Mouse (Mus musculus) forebrain, embryonic 12.5 days (tissue): Measurements from ENCODE around the gene Gemin2. TPM values are rescaled to one million over a fixed set of nuclear protein-coding genes. Genes with fewer than 3 reads are reported as not detected.
"Not testable (repeated sequence)": the region's sequence is repeated elsewhere in the genome, so short reads cannot be mapped to it uniquely, and the experiment has no call there.

Source experiments
- ATAC-seq: fragments of 200-750 bp; cut with Nextera tagmentation; 2 replicates; pipeline ENCODE4 v1.8.0; 2017; ENCODE audit warnings: moderate TSS enrichment; ENCODE audit not compliant: low FRiP score
- H3K27ac ChIP-seq: fragments of 300-500 bp; sonication (generic); 2 replicates; pipeline ENCODE4 v1.5.1; 2016; ENCODE audit warnings: mild to moderate bottlenecking
- H3K27me3 ChIP-seq: fragments of 300-500 bp; sonication (generic); 2 replicates; pipeline ENCODE4 v1.6.1; 2016; ENCODE audit warnings: mild to moderate bottlenecking
- H3K36me3 ChIP-seq: fragments of 300-500 bp; sonication (generic); replicated peaks from 2 replicates; pipeline ENCODE4 v1.6.1; 2016; ENCODE audit warnings: mild to moderate bottlenecking
- H3K4me1 ChIP-seq: fragments of 300-500 bp; sonication (generic); 2 replicates; pipeline ENCODE4 v1.6.1; 2016
- H3K4me2 ChIP-seq: fragments of 300-500 bp; sonication (generic); 2 replicates; pipeline ENCODE4 v1.6.1; 2016; ENCODE audit warnings: mild to moderate bottlenecking, moderate library complexity
- H3K4me3 ChIP-seq: fragments of 300-500 bp; sonication (generic); replicated peaks from 2 replicates; pipeline ENCODE4 v1.5.1; 2016; ENCODE audit warnings: mild to moderate bottlenecking
- H3K9ac ChIP-seq: fragments of 300-500 bp; sonication (generic); 2 replicates; pipeline ENCODE4 v1.6.1; 2016; ENCODE audit warnings: mild to moderate bottlenecking
- H3K9me3 ChIP-seq: fragments of 300-500 bp; sonication (generic); 2 replicates; pipeline ENCODE4 v1.6.1; 2016
- WGBS: fragments of 180-500 bp; shearing (Covaris S2); methylation state at CpG from one replicate; pipeline ENCODE4 v1.1.7; 2016; 5-methylcytosine and 5-hydroxymethylcytosine counted together
- polyA plus RNA-seq: library from polyadenylated mRNA; unstranded; fragments of >200 nt; fragmentation: Nextera tagmentation; extraction: Ambion mirVana; gene quantifications from 2 replicates; pipeline ENCODE4 v1.2.1, GENCODE M21; 2016

The Gemin2 gene
- 26.3 and 26.5 TPM in 2 replicates for polyA plus RNA-seq

GRCm38 (mm10) chr12:59013234-59013633 lies at the start of gene Gemin2:
Gene Gemin2, plus strand, starts transcription at chr12:59013393.
- peaks cover 15% of the 10 kb centered on the region for H3K4me1 ChIP-seq
- peak within 1 kb of the TSS; percentile 69 for H3K27ac ChIP-seq
- H3K4me3 ChIP-seq: peak within 1 kb of the TSS; percentile 77
- under 1% methylated on average over 28 of the region's 28 CpGs for WGBS
- H3K36me3 ChIP-seq: peaks cover 8% of the 10 kb centered on the region
- peak; percentile 75 for ATAC-seq
- no peaks in the 10 kb centered on the region for H3K9me3 ChIP-seq
- H3K4me2 ChIP-seq: peak within 1 kb of the TSS; percentile 79
- peak within 1 kb of the TSS; percentile 77 for H3K9ac ChIP-seq
- no peaks in the 10 kb centered on the region for H3K27me3 ChIP-seq

GRCm38 (mm10) chr12:58964583-58964982 lies 48.6 kb upstream of the Gemin2 start:
- H3K4me1 ChIP-seq: no peaks in the 10 kb centered on the region
- no peaks in the 10 kb centered on the region for H3K27me3 ChIP-seq
- no peaks in the 10 kb centered on the region for H3K9me3 ChIP-seq
- H3K4me2 ChIP-seq: no peak overlapping the region
- WGBS: 74% methylated on average over 4 of the region's 4 CpGs
- ATAC-seq: peak; percentile 23; the same call in 1 of the 2 replicates
- H3K27ac ChIP-seq: no peak overlapping the region
- H3K4me3 ChIP-seq: no peak overlapping the region
- H3K9ac ChIP-seq: no peak overlapping the region
- peaks cover 42% of the 10 kb centered on the region for H3K36me3 ChIP-seq

DNA sequence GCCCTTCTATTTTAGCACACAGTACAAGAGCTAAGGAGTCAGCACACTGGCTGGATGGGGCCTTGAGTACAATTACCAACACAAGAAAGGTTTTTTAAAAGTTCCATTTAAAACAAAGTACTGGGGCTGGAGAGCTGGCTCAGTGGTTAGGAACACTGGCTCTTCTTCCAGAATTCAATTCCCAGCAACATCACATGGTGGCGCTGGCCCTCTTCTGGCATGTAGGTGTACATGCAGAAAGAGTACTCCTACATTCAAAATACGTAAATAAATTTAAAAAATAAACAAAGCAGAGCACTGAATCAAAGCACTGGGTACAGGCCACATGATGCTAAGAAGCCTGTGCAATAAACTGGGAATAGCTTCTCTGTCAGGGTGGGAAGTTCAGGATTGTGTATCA lies 36.2 kb upstream of the Gemin2 start:
- no peaks in the 10 kb centered on the region for H3K4me1 ChIP-seq
- H3K9me3 ChIP-seq: no peaks in the 10 kb centered on the region
- ATAC-seq: no peak
- H3K4me2 ChIP-seq: no peak overlapping the region
- no peak overlapping the region for H3K27ac ChIP-seq
- H3K27me3 ChIP-seq: no peaks in the 10 kb centered on the region
- H3K9ac ChIP-seq: no peak overlapping the region
- 69% methylated on average over 2 of the region's 2 CpGs for WGBS
- no peak overlapping the region for H3K4me3 ChIP-seq
- peaks cover 49% of the 10 kb centered on the region for H3K36me3 ChIP-seq

DNA sequence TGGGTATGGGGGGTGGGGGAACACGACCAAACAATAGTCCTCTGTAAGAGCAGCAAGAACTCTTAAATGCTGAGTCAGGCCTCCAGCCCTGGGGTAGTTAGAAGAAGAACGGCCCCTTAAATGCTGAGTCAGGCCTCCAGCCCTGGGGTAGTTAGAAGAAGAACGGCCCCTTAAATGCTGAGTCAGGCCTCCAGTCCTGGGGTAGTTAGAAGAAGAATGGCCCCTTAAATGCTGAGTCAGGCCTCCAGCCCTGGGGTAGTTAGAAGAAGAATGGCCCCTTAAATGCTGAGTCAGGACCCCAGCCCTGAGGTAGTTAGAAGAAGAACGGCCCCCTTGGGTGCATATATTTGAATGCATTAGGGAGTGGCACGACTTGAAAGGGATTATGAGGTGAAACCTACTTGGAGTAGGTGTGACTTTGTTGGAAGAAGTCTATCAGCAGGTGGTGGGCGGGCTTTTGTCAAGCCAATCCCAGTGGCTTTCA lies 32.0 kb upstream of the Gemin2 start:
- H3K9ac ChIP-seq, H3K4me2 ChIP-seq, H3K4me1 ChIP-seq, ATAC-seq, H3K9me3 ChIP-seq, H3K4me3 ChIP-seq, H3K27ac ChIP-seq, H3K27me3 ChIP-seq: not testable (repeated sequence)
- 78% methylated on average over 6 of the region's 6 CpGs for WGBS
- H3K36me3 ChIP-seq: peaks cover 58% of the 10 kb centered on the region

DNA sequence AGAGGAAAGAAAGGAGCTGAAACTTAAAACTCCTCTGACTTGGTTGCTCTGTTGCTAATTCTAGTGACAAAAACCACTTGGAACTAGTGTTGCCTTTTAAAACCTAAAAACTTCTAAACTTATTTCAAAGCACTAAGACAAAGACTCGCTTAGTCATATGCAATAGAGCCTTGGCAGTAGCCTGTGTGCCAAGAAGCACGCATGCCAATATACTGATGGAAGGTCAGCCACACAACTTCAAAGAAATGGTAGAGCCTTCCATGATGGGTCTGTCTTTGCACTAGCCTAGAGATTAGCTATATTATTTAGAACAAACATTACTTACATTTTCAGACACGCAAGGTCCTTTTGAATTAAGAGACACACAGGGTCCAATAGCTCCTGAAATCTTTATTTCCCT lies 27.4 kb upstream of the Gemin2 start:
- Histone ChIP-seq H3K9me3 (no peaks in the 10 kb centered on the region), H3K4me1 (no peaks in the 10 kb centered on the region), H3K27me3 (no peaks in the 10 kb centered on the region), H3K36me3 (peaks cover 56% of the 10 kb centered on the region), H3K9ac (no peak overlapping the region), H3K4me3 (no peak overlapping the region), H3K4me2 (no peak overlapping the region), H3K27ac (no peak overlapping the region)
- WGBS: 96% methylated on average over 3 of the region's 3 CpGs
- ATAC-seq: no peak

DNA sequence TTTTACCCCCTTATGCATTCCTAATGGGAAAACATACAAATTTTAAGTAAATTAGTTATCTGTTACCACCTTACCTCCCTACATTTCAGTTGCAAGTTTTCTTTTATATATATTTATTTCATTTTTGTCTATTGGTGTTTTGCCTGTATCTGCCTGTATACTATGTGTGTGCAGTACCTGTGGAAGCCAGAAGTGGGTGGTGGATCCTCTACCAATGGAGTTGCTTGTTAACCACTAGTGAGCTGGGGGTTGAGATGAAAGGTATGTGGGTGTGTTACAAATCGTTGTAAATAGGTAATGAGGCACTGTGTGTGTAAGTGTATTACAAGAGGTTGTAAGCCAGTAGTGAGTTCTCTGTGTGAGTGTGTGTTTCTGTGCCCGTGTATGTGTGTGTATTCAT lies 2.7 kb upstream of the Gemin2 start:
- WGBS: 76% methylated on average over 2 of the region's 2 CpGs
- no peak for ATAC-seq
- Histone ChIP-seq H3K27ac (no peak overlapping the region), H3K9me3 (no peaks in the 10 kb centered on the region), H3K9ac (no peak overlapping the region), H3K27me3 (no peaks in the 10 kb centered on the region), H3K4me3 (peak overlapping the region; percentile 77), H3K36me3 (peaks cover 15% of the 10 kb centered on the region), H3K4me1 (peaks cover 15% of the 10 kb centered on the region), H3K4me2 (peak overlapping the region; percentile 79)

DNA sequence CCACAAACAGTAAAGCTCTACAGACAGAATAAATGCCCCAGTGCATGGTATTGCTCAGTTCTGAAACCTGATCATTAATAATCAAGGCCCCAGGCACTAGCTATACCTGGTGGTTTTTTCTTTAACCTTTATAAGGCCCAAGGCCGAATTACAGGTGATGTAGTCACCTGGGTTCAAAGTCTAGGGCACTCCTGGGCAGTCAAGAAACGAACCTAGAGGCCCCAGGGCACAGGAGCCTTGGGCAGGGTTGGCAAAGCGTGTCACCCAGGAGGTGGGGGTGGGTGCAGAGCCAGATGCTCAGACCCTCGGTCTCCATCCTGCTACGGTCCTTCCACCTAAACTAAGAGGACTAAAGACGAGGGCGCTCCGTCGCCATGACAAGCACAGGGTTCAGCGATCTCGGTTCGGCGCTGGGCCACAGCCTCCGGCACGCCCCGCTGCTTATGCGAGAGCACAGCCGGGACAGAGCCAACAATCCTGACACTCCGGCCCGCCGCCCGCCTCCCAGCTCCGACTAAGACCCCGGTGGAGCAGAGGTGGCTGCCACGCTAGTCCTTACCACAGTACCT lies 1.8 kb upstream of the Gemin2 start:
- Histone ChIP-seq H3K4me2 (peak overlapping the region; percentile 79), H3K27ac (peak overlapping the region; percentile 87), H3K4me3 (peak overlapping the region; percentile 77), H3K9me3 (no peaks in the 10 kb centered on the region), H3K36me3 (peaks cover 7% of the 10 kb centered on the region), H3K9ac (peak overlapping the region; percentile 77), H3K4me1 (peaks cover 15% of the 10 kb centered on the region), H3K27me3 (no peaks in the 10 kb centered on the region)
- ATAC-seq: no peak; the same call in 1 of the 2 replicates
- WGBS: 1% methylated on average over 25 of the region's 25 CpGs

DNA sequence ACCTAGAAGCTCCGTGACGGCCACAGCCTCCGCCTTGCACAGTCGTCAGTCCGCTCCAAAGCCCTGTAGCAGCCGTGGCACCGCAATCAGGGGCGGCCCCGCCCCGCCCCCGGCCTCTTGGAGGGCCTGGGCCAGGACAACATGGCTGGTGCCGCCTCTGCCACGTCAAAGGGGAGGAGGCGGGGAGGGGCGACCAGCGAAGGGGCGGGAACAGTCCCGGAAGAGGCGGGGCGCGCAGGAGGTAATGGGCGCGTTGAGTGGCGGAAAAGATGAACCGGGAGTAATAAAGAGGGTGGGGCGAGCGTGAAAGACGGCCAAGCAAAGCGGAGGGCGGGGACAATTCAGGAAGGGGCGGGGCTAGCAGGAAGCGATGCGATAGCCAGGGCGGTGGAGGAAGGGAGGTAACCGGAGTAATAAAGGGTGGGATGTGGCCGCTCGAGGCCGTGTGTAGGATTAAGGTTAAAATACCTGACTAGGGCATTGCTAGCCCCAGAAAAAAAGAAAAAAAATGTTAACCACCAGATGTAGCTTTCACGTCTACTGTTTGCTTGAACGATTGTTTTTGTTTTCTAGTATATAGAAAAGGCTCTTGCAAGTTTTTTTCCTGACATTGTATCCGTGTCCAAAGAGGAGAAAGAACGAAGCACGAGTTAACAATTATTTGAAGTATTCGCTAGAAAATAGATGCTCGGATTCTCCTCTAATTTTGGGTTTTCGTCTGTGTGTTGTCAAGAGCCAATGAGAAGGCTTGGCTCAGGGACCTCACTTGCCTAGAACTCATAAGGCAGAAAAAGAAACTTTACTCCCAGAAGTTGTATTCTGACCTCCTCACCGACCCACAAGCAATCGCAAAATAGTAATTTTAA lies 1.1 kb upstream of the Gemin2 start, which contains the start of gene Sec23a:
Gene Sec23a (minus strand): TSS at position 174 of the 866 bp plus-strand sequence.
- Histone ChIP-seq H3K27me3 (no peaks in the 10 kb centered on the region), H3K27ac (peak within 1 kb of the TSS; percentile 87), H3K9me3 (no peaks in the 10 kb centered on the region), H3K4me1 (peaks cover 15% of the 10 kb centered on the region), H3K9ac (peak within 1 kb of the TSS; percentile 77), H3K36me3 (peaks cover under 1% of the 10 kb centered on the region; the same call in 1 of the 2 replicates), H3K4me2 (peak within 1 kb of the TSS; percentile 79), H3K4me3 (peak within 1 kb of the TSS; percentile 77)
- ATAC-seq: peak; percentile 96
- WGBS: under 1% methylated on average over 48 of the region's 48 CpGs

- Histone ChIP-seq H3K9ac (peak overlapping the region; percentile 67), H3K27me3 (no peaks in the 10 kb centered on the region), H3K36me3 (peaks cover 4% of the 10 kb centered on the region; the same call in 1 of the 2 replicates), H3K4me3 (peak overlapping the region; percentile 77), H3K9me3 (no peaks in the 10 kb centered on the region), H3K27ac (peak overlapping the region; percentile 59; the same call in 1 of the 2 replicates), H3K4me1 (peaks cover 15% of the 10 kb centered on the region), H3K4me2 (peak overlapping the region; percentile 79)
- ATAC-seq: no peak
- WGBS: 3% methylated on average over 7 of the region's 7 CpGs
These were observed 492 bp upstream of the Gemin2 start for GRCm38 (mm10) chr12:59012710-59013091.

DNA sequence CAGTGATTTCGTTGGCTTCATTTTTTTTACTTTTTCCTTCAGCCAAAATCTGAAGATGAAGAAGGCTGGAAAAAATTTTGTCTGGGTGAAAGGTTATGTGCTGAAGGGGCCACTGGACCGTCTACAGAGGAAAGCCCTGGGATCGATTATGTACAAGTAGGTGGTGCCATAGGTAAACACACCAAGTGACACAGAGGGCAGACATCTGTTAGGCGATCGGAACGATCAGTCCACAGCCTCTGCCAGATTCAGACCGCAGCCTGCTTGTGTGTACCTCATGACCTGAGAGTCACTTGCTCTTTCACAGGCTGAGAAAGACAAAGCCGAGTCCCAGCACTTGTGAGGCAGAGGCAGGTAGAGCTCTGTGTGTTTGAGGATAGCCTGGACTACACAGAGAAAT lies 4.8 kb downstream of the Gemin2 start:
- H3K36me3 ChIP-seq: peaks cover 45% of the 10 kb centered on the region

GRCm38 (mm10) chr12:59019891-59020290 lies 6.7 kb downstream of the Gemin2 start:
- Histone ChIP-seq H3K4me3 (no peak overlapping the region), H3K4me2 (no peak overlapping the region), H3K9me3 (no peaks in the 10 kb centered on the region), H3K27ac (no peak overlapping the region), H3K9ac (no peak overlapping the region), H3K27me3 (no peaks in the 10 kb centered on the region), H3K36me3 (peaks cover 48% of the 10 kb centered on the region), H3K4me1 (no peaks in the 10 kb centered on the region)
- no peak for ATAC-seq
- 88% methylated on average over 2 of the region's 2 CpGs for WGBS

More for the DNA sequence above, 4.8 kb downstream of the Gemin2 start:
- Histone ChIP-seq H3K4me1 (no peaks in the 10 kb centered on the region), H3K9me3 (no peaks in the 10 kb centered on the region), H3K27me3 (no peaks in the 10 kb centered on the region), H3K4me2 (no peak overlapping the region), H3K27ac (no peak overlapping the region), H3K9ac (no peak overlapping the region), H3K4me3 (no peak overlapping the region)
- ATAC-seq: no peak
- 83% methylated on average over 8 of the region's 8 CpGs for WGBS

DNA sequence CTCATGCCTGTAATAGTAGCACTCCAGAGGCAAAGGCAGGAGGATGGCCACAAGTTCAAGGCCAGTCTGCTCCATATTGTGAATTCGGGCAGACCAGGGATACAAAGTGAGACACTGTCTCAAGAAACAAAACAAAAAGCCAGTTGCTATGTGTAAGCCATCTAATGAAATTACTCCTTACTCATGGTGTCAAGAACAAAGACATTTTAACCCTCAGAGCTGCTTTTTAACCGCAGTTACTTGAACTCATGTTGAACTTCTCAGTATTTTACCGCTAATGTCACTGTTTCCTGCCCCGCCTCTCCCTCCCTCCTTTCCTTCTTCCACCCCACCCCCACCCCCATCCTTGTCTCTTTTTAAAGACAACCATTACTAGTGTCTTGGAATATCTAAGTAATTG lies 8.1 kb downstream of the Gemin2 start:
- Histone ChIP-seq H3K4me2 (no peak overlapping the region), H3K27ac (no peak overlapping the region), H3K36me3 (peaks cover 54% of the 10 kb centered on the region), H3K27me3 (no peaks in the 10 kb centered on the region), H3K9ac (no peak overlapping the region), H3K4me1 (no peaks in the 10 kb centered on the region), H3K9me3 (no peaks in the 10 kb centered on the region), H3K4me3 (no peak overlapping the region)
- no peak for ATAC-seq
- WGBS: 93% methylated on average over 4 of the region's 4 CpGs
